ENCODE assay signal across 17 mouse cellular contexts in the genomic region with DNA sequence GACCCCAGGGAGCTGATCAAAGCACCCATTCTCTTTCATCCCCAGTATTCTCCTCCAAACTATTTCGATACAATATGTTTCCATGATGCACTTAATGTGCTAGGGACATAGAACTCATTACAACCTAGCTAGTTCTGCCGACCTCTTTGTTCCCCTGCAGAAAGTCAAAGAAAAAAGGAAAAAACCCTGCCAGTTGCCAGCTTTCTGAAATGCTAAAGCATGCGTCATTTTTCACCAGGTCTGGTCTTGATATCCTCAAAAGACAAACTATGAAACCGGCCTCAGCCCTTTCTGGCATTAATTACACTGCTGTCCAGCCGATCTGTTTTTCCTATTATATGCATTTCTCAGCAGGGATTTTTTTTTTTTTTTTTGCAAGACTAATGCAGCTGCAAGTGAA. TPM values are rescaled to one million over a fixed set of nuclear protein-coding genes. Genes with fewer than 3 reads are reported as not detected.
"Had no signal": no experiment of that assay in that cellular context is flagged by ENCODE, and none has a peak within 500 bp of the region (broad histone marks: within the 10 kb centered on the region; RNA-seq: fewer than 3 reads in every experiment).

No protein-coding gene starts in this region.

- H3K4me3 ChIP-seq: liver, embryonic 15.5 days; midbrain, embryonic 10.5 days; neural tube, embryonic 13.5 days had no signal

- H3K4me2 ChIP-seq: liver, embryonic 11.5 days; liver, embryonic 15.5 days; neural tube, embryonic 13.5 days had no signal

- H3K9ac ChIP-seq: liver, embryonic 15.5 days; neural tube, embryonic 13.5 days had no signal

- H3K27ac ChIP-seq: kidney, postnatal 0 days; liver, embryonic 15.5 days; midbrain, embryonic 10.5 days; neural tube, embryonic 13.5 days had no signal

- ATAC-seq: lung, postnatal 0 days had no signal

- H3K9me3 ChIP-seq: liver, embryonic 15.5 days; midbrain, embryonic 10.5 days; neural tube, embryonic 13.5 days had no signal

- DNase-seq: kidney, adult 11 months; kidney, adult 9 months; kidney, postnatal 36 days; lung, adult 2 months; lung, postnatal 4 days; right cerebral cortex, postnatal 14 days; thymus, postnatal 14 days had no signal

- H3K36me3 ChIP-seq: liver, embryonic 15.5 days; midbrain, embryonic 10.5 days; neural tube, embryonic 13.5 days had no signal

- H3K4me1 ChIP-seq: liver, embryonic 15.5 days had no signal

RNA-seq across cellular contexts. Expression of gene Ptf1a, which starts 9.8 kb away (rescaled TPM):
- total RNA-seq: layer of hippocampus, adult 18-20 months; layer of hippocampus, postnatal 10 days; left cerebral cortex, postnatal 36 days; megakaryocyte, adult 5-6 weeks had no signal
- polyA plus RNA-seq: kidney, postnatal 0 days; liver, embryonic 11.5 days; liver, embryonic 15.5 days; lung, adult 2 months; lung, postnatal 0 days had no signal
